Mouse (Mus musculus) CH12.LX (cell line): ENCODE results near the gene Mybph. TPM values are rescaled to one million over a fixed set of nuclear protein-coding genes. Genes with fewer than 3 reads are reported as not detected.

Experiments
- polyA plus RNA-seq: library from polyadenylated mRNA; unstranded; fragments of >175 nt; gene quantifications from 2 replicates; pipeline ENCODE4 v1.2.1, GENCODE M21; 2012; ENCODE audit warnings: low read depth; ENCODE audit not compliant: insufficient read length
- total RNA-seq, 2 experiments: library from RNA; depleted of rRNA; stranded (reverse); fragments of 300-350 nt in 1 of 2; fragments of >200 nt in 1 of 2; gene quantifications; 2 replicates each; pipeline ENCODE4 v1.2.3; 2012 to 2014

Mybph gene
- total and polyA plus RNA-seq, 3 experiments, result 0.25 to 3.0 (median 0.51) TPM

Other genes starting within 250 kb of the Mybph start
- not detected in 2 replicates for gene Fmod, start 156.2 kb upstream of the Mybph start, total RNA-seq (2012; rRNA removed)
- gene Fmod, start 156.2 kb upstream of the Mybph start, total RNA-seq (2014; rRNA removed), result not detected in 2 replicates
- not detected in 2 replicates for gene Fmod, start 156.2 kb upstream of the Mybph start, polyA plus RNA-seq
- 11.6 and 14.4 TPM in 2 replicates for gene Btg2, start 114.3 kb upstream of the Mybph start, total RNA-seq (2012; rRNA removed)
- 14.8 and 19.7 TPM in 2 replicates for gene Btg2, start 114.3 kb upstream of the Mybph start, total RNA-seq (2014; rRNA removed)
- gene Btg2, start 114.3 kb upstream of the Mybph start, polyA plus RNA-seq, result 6.9 and 7.2 TPM in 2 replicates
- 0.25 and 0.71 TPM in 2 replicates for gene Chit1, start 82.2 kb upstream of the Mybph start, total RNA-seq (2012; rRNA removed)
- gene Chit1, start 82.2 kb upstream of the Mybph start, total RNA-seq (2014; rRNA removed), result 0.28 and 0.47 TPM in 2 replicates
- 0.18 and 0.36 TPM in 2 replicates for gene Chit1, start 82.2 kb upstream of the Mybph start, polyA plus RNA-seq
- gene Chil1, start 11.3 kb upstream of the Mybph start, total RNA-seq (2012; rRNA removed), result 1.5 and 1.7 TPM in 2 replicates
- gene Chil1, start 11.3 kb upstream of the Mybph start, total RNA-seq (2014; rRNA removed), result 6.1 and 6.3 TPM in 2 replicates
- gene Chil1, start 11.3 kb upstream of the Mybph start, polyA plus RNA-seq, result 6.7 and 10.2 TPM in 2 replicates
- not detected in 2 replicates for gene Adora1, start 42.0 kb downstream of the Mybph start, total RNA-seq (2012; rRNA removed)
- gene Adora1, start 42.0 kb downstream of the Mybph start, total RNA-seq (2014; rRNA removed), result not detected in 2 replicates
- 0.10 and 0.20 TPM in 2 replicates for gene Adora1, start 42.0 kb downstream of the Mybph start, polyA plus RNA-seq
- not detected in 2 replicates for gene Myog, start 96.5 kb downstream of the Mybph start, total RNA-seq (2012; rRNA removed)
- not detected in 2 replicates for gene Myog, start 96.5 kb downstream of the Mybph start, total RNA-seq (2014; rRNA removed)
- not detected in 2 replicates for gene Myog, start 96.5 kb downstream of the Mybph start, polyA plus RNA-seq
- gene Ppfia4, start 139.5 kb downstream of the Mybph start, total RNA-seq (2012; rRNA removed), result 0.21 and 0.30 TPM in 2 replicates
- 1.2 and 1.8 TPM in 2 replicates for gene Ppfia4, start 139.5 kb downstream of the Mybph start, total RNA-seq (2014; rRNA removed)
- gene Ppfia4, start 139.5 kb downstream of the Mybph start, polyA plus RNA-seq, result 5.1 and 5.4 TPM in 2 replicates
- 41.5 and 52.0 TPM in 2 replicates for gene Tmem183a, start 168.5 kb downstream of the Mybph start, total RNA-seq (2012; rRNA removed)
- gene Tmem183a, start 168.5 kb downstream of the Mybph start, total RNA-seq (2014; rRNA removed), result 73.6 and 75.6 TPM in 2 replicates
- 61.1 and 82.4 TPM in 2 replicates for gene Tmem183a, start 168.5 kb downstream of the Mybph start, polyA plus RNA-seq
- gene 4933406M09Rik, start 192.5 kb downstream of the Mybph start, total RNA-seq (2012; rRNA removed), result not detected in 2 replicates
- not detected in 2 replicates for gene 4933406M09Rik, start 192.5 kb downstream of the Mybph start, total RNA-seq (2014; rRNA removed)
- gene 4933406M09Rik, start 192.5 kb downstream of the Mybph start, polyA plus RNA-seq, result not detected in 2 replicates
- 25.2 and 38.1 TPM in 2 replicates for gene Cyb5r1, start 212.1 kb downstream of the Mybph start, total RNA-seq (2012; rRNA removed)
- 17.5 and 18.6 TPM in 2 replicates for gene Cyb5r1, start 212.1 kb downstream of the Mybph start, total RNA-seq (2014; rRNA removed)
- gene Cyb5r1, start 212.1 kb downstream of the Mybph start, polyA plus RNA-seq, result 43.6 and 44.3 TPM in 2 replicates
- 58.4 and 64.1 TPM in 2 replicates for gene Adipor1, start 221.9 kb downstream of the Mybph start, total RNA-seq (2012; rRNA removed)
- gene Adipor1, start 221.9 kb downstream of the Mybph start, total RNA-seq (2014; rRNA removed), result 83.7 and 94.0 TPM in 2 replicates
- gene Adipor1, start 221.9 kb downstream of the Mybph start, polyA plus RNA-seq, result 65.3 and 70.8 TPM in 2 replicates